Mouse (Mus musculus) retina, postnatal 7 days (tissue): ENCODE measurements around the gene Fam3c.

Experiments used
- DNase-seq: peaks from one replicate; pipeline ENCODE4 v3.0.0-alpha.2; 2012; ENCODE audit warnings: low read depth, low spot score

The Fam3c gene

GRCm38 (mm10) chr6:22354031-22354430 is 2.0 kb downstream of the Fam3c start:
- DNase-seq: no peak

DNA sequence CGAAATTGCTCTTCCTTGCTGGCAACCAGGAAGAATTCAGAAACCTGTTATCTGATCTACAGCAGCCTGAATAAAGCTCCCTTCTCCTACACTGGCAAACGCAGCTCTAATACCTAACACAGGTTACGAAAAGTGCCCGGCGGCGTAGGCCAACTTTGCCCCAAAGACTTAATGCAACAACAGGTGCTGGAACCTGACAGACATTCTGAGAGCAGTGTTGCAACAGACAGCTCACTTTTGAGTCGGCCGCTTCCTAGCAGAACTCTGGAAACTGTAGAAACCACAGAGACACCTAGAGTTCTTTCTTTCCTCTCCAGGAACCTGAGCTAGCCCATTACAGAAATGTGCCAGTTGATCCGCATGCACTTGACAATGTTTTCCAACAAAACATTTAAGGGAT is 4.5 kb downstream of the Fam3c start:
- no peak for DNase-seq

- no peak for DNase-seq
These were observed 5.8 kb downstream of the Fam3c start for GRCm38 (mm10) chr6:22350239-22350571.

GRCm38 (mm10) chr6:22349531-22350238 is 6.4 kb downstream of the Fam3c start:
- DNase-seq: no peak

DNA sequence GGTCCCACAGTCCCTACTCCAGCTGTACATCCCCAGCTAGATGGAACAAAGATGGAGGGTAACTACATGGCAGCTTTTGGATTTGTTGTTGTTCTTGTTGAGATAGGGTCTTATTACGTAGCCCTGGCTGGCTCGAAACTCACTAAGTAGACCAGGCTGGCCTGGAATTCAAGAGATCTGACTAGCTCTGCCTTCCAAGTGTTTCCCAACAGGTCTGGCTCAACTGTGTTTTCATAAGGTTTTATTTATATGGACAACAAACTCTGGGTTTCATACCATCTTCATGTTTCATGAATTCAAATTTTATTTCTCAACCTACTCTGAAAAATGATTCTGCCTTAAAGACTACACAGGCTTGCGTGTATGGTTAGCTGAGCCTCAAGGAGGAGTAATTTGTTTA is 7.1 kb downstream of the Fam3c start:
- DNase-seq: no peak

GRCm38 (mm10) chr6:22348130-22348529 is 7.9 kb downstream of the Fam3c start:
- DNase-seq: no peak

DNA sequence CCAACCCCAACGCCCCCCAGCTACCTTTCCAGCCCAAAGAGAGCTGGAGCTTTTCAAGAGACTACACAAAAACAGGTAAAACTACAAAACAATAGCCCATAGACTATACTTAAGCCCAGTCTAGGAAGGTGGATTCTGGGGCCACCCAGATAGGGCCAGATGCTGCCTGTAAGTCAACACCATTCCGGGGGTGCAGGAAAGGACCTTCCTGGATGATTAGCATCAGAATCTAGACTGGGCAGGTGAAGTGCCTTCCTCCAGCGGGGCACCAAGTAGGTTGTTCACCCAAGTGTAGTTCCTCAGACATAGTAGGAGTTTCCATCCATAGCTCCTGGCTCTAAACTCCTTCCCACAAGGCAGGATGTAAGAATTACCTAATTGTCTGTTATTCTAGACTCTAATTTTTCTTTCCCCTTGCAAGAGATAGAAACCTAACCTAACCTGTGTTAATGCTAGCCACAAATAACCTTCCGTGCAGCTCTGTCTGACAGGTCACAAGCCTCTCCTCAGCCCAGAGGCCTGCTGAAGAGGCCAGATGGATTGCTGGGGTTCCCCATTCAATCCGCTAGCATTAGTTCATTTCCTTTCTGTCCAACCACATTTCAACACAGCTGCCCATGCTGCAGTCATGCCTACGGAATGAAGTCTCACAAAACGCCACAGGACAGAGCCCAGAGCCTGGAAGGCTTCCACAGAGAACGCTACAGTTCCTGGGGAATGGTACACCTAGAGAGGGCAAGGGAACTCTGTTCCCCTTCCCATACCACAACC is 8.7 kb downstream of the Fam3c start:
- DNase-seq: no peak

GRCm38 (mm10) chr6:22344443-22344842 is 11.6 kb downstream of the Fam3c start:
- no peak for DNase-seq

GRCm38 (mm10) chr6:22343706-22344105 is 12.3 kb downstream of the Fam3c start:
- no peak for DNase-seq

- DNase-seq: no peak
These were observed 12.8 kb downstream of the Fam3c start for GRCm38 (mm10) chr6:22343292-22343691.

DNA sequence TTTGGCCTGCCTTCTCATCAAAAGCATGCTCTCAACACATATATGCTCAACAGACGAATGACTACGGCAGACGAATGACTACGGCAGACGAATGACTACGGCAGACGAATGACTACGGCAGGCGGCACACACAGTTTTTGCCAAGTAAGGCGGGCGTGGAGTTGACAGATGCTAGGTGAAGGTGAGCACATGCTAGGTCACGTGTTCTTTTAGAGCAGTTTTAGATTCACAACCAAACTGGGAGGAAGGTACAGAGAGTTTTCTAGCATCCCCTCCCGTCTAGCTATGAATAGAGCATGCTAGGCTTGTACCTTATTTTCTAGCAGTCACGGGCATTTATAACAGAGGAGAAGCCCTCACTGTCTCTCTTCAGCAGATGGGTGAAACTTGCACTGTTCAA is 15.3 kb downstream of the Fam3c start:
- DNase-seq: no peak

- no peak for DNase-seq
These were observed 16.1 kb downstream of the Fam3c start for GRCm38 (mm10) chr6:22339763-22340542.

DNA sequence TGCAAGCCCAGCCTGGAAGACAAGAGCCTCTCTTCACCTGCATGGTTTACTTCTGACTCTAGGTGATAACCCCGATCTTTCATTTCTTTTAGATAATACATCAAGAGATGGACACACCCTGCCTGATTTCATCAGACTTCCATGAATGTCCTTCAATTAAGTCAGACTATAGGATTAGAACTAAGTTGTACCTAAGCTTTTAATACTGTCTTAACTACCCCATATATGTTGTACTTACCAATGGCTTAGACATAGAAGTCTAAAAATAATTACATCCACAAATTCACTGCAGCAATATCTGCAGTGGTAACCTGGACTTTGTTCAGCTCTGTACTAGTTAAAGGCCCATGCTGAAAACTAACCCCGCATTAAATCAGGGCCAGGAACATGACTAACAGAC is 23.5 kb downstream of the Fam3c start:
- DNase-seq: no peak

DNA sequence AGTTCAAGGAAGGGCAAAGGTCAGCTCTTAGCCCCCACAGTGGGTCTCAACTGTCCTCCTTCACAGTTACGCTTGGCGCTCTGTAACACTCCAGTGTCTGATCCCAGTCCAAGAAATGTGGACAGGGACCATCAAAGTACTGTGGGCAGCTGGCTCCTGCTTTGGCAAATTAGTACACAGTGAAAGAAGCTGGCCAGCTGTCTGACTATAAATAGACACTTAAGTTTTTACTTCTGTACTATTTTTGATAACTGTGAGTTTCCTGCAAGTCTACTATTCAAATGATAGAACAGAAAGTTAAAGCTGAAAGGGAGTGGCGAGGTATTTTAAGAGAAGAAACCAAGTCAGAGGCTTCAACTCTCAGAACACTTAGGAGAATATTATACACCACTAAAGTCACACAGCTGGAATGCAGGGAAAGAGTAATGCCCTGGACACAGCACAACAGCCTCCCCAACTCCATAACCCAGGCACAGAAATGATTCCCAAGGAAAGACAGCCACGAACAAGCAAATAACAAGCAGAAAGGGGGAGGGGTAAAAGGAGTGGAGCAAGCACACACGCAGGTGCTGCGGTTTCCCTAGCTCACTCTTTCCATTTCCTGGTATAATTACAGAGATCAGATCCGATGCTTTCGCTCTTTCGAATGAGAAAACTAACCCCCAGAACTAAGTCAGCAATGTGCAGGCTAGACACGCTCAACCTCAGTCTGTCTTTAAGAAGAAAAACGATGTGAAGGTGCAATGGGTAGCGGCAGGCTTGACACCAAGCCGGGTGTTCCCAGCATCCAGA is 25.7 kb downstream of the Fam3c start:
- no peak for DNase-seq

DNA sequence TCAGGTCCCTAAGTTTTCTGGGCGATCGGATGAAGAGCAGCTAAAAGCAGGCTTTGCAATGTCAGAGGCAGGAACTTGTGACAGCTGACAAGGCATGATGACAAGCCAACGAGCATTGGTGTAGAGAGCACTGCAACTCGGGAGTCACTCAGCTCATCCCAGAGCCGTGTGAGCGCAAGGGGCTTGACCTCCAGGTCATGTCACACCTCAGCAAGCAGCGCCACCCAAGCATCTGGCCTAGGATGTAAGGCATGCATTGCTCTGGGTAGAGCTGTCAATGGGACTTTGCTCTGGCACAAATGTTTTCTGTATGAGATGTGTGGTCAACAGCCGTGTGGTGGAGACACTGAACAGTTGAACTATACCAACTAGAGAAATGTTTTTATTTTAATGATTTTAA is 28.1 kb downstream of the Fam3c start:
- no peak for DNase-seq

- DNase-seq: no peak
These were observed 29.0 kb downstream of the Fam3c start for GRCm38 (mm10) chr6:22327091-22327490.

DNA sequence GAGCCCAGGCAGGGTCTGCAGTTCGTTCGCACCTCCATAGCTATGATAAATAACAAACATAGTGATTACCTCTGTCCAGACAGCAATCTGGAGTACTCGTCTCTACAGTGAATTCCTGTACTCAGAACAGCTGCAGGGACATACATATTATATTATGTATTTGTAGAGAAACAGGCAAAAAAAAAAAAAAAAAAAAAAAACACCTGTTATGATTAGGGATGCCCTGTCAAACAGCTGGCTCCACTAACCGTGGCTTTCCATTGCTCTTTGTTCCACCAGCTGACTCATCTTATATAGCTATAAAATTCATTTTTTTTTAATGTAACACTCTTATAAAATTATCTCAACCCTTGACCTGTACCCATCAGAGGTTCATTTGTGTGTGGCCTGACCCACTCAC is 29.8 kb downstream of the Fam3c start:
- DNase-seq: no peak

DNA sequence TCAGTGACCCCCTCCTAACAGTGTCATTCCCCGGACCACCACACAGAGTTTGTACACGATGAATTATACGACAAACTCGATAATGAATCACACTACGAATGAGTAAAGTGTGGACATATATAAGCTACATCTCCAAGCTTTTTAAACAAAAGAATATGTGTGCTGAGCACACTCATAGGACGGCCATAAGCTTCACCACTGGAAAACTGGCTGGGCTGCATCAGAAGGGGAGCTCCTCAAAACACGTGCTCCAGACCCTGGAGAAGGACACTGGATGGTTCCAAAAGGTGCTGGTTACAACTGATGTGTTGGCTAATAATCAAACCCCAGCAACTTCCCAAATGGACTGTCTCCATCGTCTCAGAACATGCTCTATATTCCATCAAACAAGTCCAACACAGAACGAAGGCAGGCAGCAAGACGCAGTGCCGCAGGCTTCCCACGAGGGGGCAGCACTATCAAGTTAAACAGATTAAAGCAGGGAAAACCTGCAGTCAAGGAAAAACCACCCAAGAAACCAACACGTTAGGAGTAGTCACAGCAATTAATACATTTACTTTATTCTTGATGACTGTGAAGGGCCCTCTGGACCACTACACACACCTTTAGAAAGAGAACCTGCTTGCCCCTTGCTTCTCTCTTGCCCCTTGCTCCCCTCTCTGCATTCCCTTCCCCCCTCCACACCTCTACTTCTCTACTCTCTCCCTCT is 30.5 kb downstream of the Fam3c start:
- DNase-seq: peak; percentile 61

DNA sequence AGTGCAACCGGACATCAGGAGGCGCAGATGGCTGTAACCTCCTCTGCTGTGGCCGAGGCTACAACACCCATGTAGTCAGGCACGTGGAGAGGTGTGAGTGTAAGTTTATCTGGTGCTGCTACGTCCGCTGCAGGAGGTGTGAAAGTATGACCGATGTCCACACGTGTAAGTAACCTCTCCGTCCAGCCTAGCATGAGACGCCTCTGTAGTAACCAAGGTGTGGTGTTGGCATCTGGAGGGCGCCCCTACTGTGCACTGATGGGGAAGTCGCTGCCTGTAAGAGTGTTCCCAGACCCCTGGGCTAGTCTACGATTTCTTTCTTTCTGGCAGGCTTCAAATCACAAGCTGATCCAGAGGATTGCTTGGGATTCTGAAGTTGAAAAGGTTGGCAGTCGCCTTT is 58.0 kb downstream of the Fam3c start:
- DNase-seq: no peak

DNA sequence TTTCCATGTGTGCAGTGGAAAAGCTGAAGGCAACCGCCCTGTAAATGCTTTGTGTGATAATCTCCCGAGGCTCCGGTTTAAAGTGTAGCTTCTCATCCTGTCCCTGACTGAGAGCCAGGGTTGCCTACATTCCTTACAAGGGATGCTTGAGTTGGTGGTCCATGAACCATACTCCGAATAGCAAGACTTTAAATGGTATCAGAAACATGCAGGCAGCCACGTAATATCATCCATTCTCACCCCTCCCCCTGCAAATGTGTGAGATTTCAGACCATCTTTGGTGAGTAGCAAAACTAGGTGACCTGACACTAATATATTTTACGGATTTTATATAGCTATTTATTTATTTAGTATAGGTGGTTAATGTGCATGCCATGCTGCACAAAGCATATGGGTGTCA is 59.0 kb downstream of the Fam3c start:
- no peak for DNase-seq

- DNase-seq: no peak
These were observed 62.1 kb downstream of the Fam3c start for GRCm38 (mm10) chr6:22293922-22294321.
